Mouse (Mus musculus) heart, adult 2 months (tissue): Measurements from ENCODE around the gene Cmtm6. TPM values are rescaled to one million over a fixed set of nuclear protein-coding genes. Genes with fewer than 3 reads are reported as not detected.

Experiments
- DNase-seq, 2 experiments: peaks; one replicate each; pipeline ENCODE4 v3.0.0; 2021
- H3K27ac ChIP-seq: fragments of 200-600 bp; 2 replicates; pipeline ENCODE4 v1.8.1; 2022
- H3K27me3 ChIP-seq: fragments of 200-500 bp; 2 replicates; pipeline ENCODE4 v1.6.1; 2012; ENCODE audit warnings: mild to moderate bottlenecking, low read length, inconsistent platforms, mixed read lengths; ENCODE audit not compliant: control insufficient read depth, insufficient read depth
- H3K36me3 ChIP-seq: fragments of 200-500 bp; 2 replicates; pipeline ENCODE4 v1.6.1; 2012; ENCODE audit warnings: low read length, inconsistent platforms; ENCODE audit not compliant: control insufficient read depth, insufficient read depth
- H3K4me1 ChIP-seq: fragments of 200-500 bp; 2 replicates; pipeline ENCODE4 v1.6.1; 2011; ENCODE audit warnings: low read length; ENCODE audit not compliant: control insufficient read depth, insufficient read depth
- H3K4me3 ChIP-seq: fragments of 200-600 bp; 2 replicates; pipeline ENCODE4 v1.8.1; 2022
- H3K79me2 ChIP-seq: fragments of 200-500 bp; replicated peaks from 2 replicates; pipeline ENCODE4 v1.6.1; 2012; ENCODE audit warnings: mild to moderate bottlenecking, inconsistent platforms, low read length, moderate library complexity, mixed read lengths; ENCODE audit not compliant: control insufficient read depth, insufficient read depth
- H3K9ac ChIP-seq: fragments of 200-500 bp; 2 replicates; pipeline ENCODE4 v1.6.1; 2012; ENCODE audit warnings: low read depth, mild to moderate bottlenecking, control low read depth, inconsistent platforms, low read length, mixed read lengths
- CTCF ChIP-seq: fragments of 200-600 bp; IDR thresholded peaks from 2 replicates; pipeline ENCODE4 v1.8.1; 2022; ENCODE audit warnings: antibody characterized with exemption, mild to moderate bottlenecking, moderate library complexity
- EP300 ChIP-seq: fragments of 200-500 bp; IDR thresholded peaks from 2 replicates; pipeline ENCODE4 v1.6.1; 2011; ENCODE audit warnings: low read depth, low read length, control low read depth; ENCODE audit not compliant: insufficient read depth
- POLR2A ChIP-seq: fragments of 200-500 bp; IDR thresholded peaks from 2 replicates; pipeline ENCODE4 v1.6.1; 2011; ENCODE audit warnings: mild to moderate bottlenecking, low read depth, low read length, control low read depth; ENCODE audit not compliant: insufficient read depth
- WGBS: fragments of 180-500 bp; shearing (Covaris S2); methylation state at CpG from one replicate; pipeline ENCODE4 v1.1.7; 2018; 5-methylcytosine and 5-hydroxymethylcytosine counted together
- intact Hi-C: fragments of 180-260 bp; cut with DNase I; formaldehyde crosslinking; loops from one replicate; pipeline ENCODE4 v1.15.1; 2025
- polyA plus RNA-seq: library from polyadenylated mRNA; depleted of rRNA; stranded (reverse); fragments of >200 nt; gene quantifications from 2 replicates; pipeline ENCODE4 v1.2.3, GENCODE M21; 2012
- total RNA-seq, 2 experiments: library from RNA; stranded (reverse); gene quantifications; 2 replicates each; pipeline ENCODE4 v1.2.3; 2021

The Cmtm6 gene
- total and polyA plus RNA-seq, 3 experiments, result 17.9 to 25.8 (median 21.0) TPM

GRCm38 (mm10) chr9:114789557-114789956 lies 58.6 kb downstream of the Cmtm6 start:
- Histone ChIP-seq H3K9ac (no peak overlapping the region), H3K79me2 (no peaks in the 10 kb centered on the region), H3K4me1 (no peaks in the 10 kb centered on the region), H3K4me3 (no peak overlapping the region), H3K27ac (no peak overlapping the region), H3K36me3 (no peaks in the 10 kb centered on the region), H3K27me3 (no peaks in the 10 kb centered on the region)
- 53% methylated on average over 7 of the region's 7 CpGs for WGBS
- no peak for DNase-seq
- intact Hi-C loops, result no loop called here
- TF ChIP-seq EP300 (no peak), CTCF (no peak), POLR2A (no peak)

GRCm38 (mm10) chr9:114789989-114790388 lies 59.1 kb downstream of the Cmtm6 start:
- Histone ChIP-seq H3K4me3 (no peak overlapping the region), H3K79me2 (no peaks in the 10 kb centered on the region), H3K36me3 (no peaks in the 10 kb centered on the region), H3K4me1 (no peaks in the 10 kb centered on the region), H3K9ac (no peak overlapping the region), H3K27me3 (no peaks in the 10 kb centered on the region), H3K27ac (no peak overlapping the region)
- intact Hi-C loops, result no loop called here
- WGBS, result 80% methylated on average over 8 of the region's 8 CpGs
- DNase-seq, result no peak
- TF ChIP-seq EP300 (no peak), CTCF (no peak), POLR2A (no peak)

GRCm38 (mm10) chr9:114793764-114794295 lies 62.9 kb downstream of the Cmtm6 start:
- Histone ChIP-seq H3K4me1 (peaks cover 1% of the 10 kb centered on the region; the same call in 1 of the 2 replicates), H3K9ac (no peak overlapping the region), H3K27me3 (no peaks in the 10 kb centered on the region), H3K36me3 (no peaks in the 10 kb centered on the region), H3K79me2 (no peaks in the 10 kb centered on the region), H3K4me3 (no peak overlapping the region), H3K27ac (no peak overlapping the region)
- 91% methylated on average over 9 of the region's 9 CpGs for WGBS
- no peak for TF ChIP-seq CTCF
- no peak for TF ChIP-seq EP300
- TF ChIP-seq POLR2A, result no peak
- intact Hi-C loops, result no loop called here
- DNase-seq, result no peak

- no peak for TF ChIP-seq POLR2A
- no peak for TF ChIP-seq EP300
- TF ChIP-seq CTCF, result no peak
- Histone ChIP-seq H3K4me3 (no peak overlapping the region), H3K4me1 (peaks cover 1% of the 10 kb centered on the region; the same call in 1 of the 2 replicates), H3K36me3 (no peaks in the 10 kb centered on the region), H3K27ac (no peak overlapping the region), H3K9ac (no peak overlapping the region), H3K79me2 (no peaks in the 10 kb centered on the region), H3K27me3 (no peaks in the 10 kb centered on the region)
- DNase-seq, result no peak
- intact Hi-C loops, result no loop called here
- 75% methylated on average over 4 of the region's 4 CpGs for WGBS
These were observed 63.6 kb downstream of the Cmtm6 start for GRCm38 (mm10) chr9:114794491-114794890.

- 47% methylated on average over 11 of the region's 11 CpGs for WGBS
- H3K9ac ChIP-seq, result no peak overlapping the region
- peaks cover 1% of the 10 kb centered on the region; the same call in 1 of the 2 replicates for H3K4me1 ChIP-seq
- no peak overlapping the region for H3K4me3 ChIP-seq
- no peak for DNase-seq
- intact Hi-C loops, result loop anchor here (1.0 to 5.0 kb wide), 3 partner anchors 19 to 291 kb away; no protein-coding TSS in a partner anchor
- no peaks in the 10 kb centered on the region for H3K27me3 ChIP-seq
- no peaks in the 10 kb centered on the region for H3K79me2 ChIP-seq
- no peaks in the 10 kb centered on the region for H3K36me3 ChIP-seq
- no peak for TF ChIP-seq POLR2A
- TF ChIP-seq EP300, result no peak
- TF ChIP-seq CTCF, result no peak
- no peak overlapping the region for H3K27ac ChIP-seq
These were observed 65.6 kb downstream of the Cmtm6 start for GRCm38 (mm10) chr9:114796473-114797050.

- Histone ChIP-seq H3K4me3 (no peak overlapping the region), H3K27ac (no peak overlapping the region), H3K79me2 (no peaks in the 10 kb centered on the region), H3K36me3 (no peaks in the 10 kb centered on the region), H3K27me3 (no peaks in the 10 kb centered on the region), H3K9ac (no peak overlapping the region), H3K4me1 (peaks cover 3% of the 10 kb centered on the region)
- intact Hi-C loops, result loop anchor here (1.0 to 5.0 kb wide), 5 partner anchors 18 to 290 kb away; no protein-coding TSS in a partner anchor
- TF ChIP-seq EP300, result peak; percentile 93
- TF ChIP-seq POLR2A, result no peak
- WGBS, result 54% methylated on average over 11 of the region's 11 CpGs
- DNase-seq, result peak; percentile 84
These were observed 66.6 kb downstream of the Cmtm6 start for GRCm38 (mm10) chr9:114797329-114798004.
